Mouse (Mus musculus) cerebellum, postnatal 4 days (tissue): ENCODE results near the gene Scarf2.

ENCODE experiments used
- DNase-seq, 2 experiments: peaks; one replicate each; pipeline ENCODE4 v3.0.0; 2022; ENCODE audit warnings: low spot score in 2 of 2, mixed read lengths in 1 of 2

Scarf2 gene

GRCm38 (mm10) chr16:17796971-17797811, at the start of gene Scarf2:
Scarf2 (plus strand) TSS chr16:17797282.
- peak in 1 of 2 experiments; percentile 16 for DNase-seq

DNA sequence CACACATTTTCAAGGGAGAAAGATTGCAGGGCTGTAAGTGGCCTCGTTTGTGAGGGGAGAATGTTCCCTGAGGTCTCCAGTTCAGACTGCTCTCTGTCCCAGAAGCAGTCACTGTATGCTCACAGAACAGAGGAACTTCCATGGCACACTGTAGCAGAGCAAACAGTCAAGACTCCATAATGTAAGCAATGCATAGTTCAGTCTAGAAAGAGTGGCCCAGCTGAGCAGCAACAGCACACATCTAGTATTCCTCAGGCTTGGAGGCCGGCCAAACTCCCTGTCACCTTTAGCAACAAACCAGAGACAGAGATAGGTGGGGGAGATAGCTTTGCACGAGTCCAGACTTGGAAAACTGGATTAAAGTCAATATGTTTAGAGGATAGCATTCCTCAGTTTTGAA, 44.1 kb upstream of the Scarf2 start:
- DNase-seq: no peak

DNA sequence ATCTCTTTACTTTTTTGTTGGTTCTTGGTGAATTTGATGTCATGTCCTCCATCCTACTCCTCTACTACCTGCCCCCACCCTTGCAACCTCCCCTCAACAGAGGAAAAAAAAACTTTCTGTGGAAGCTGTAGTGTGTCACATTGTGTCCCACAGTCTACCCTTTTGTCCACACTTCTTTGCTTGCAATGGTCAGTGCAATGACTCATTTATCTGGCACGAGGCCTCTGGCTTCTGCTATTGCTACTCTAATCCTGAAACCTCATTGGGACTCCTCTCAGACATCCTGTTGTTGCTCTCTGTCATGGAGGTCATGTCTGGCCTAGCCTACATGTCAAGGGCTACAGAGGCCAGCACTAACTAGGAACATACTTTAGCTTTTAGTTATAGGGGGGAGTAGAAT, 43.4 kb upstream of the Scarf2 start:
- no peak for DNase-seq

- DNase-seq: no peak
These were observed 39.3 kb upstream of the Scarf2 start for GRCm38 (mm10) chr16:17757756-17758155.

DNA sequence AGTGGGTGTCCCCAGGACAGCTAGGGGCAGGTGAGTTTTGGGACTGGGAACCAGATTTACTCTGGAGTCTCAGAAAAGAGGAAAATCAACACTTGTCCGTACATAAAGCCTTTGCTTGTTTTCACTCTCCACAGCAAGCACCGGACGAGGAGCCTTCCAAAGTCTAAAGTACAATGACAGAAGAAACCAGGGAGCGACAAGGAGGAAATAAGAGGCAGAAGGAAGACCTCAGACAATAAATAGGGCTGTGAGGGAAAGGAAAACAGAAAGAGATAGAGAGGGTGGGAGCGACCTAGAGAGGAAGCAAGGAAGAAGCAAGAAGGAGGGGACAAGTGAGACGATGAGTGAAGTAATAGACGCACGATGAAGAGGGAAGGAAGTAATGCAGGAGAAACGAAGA, 38.2 kb upstream of the Scarf2 start:
- DNase-seq: no peak

GRCm38 (mm10) chr16:17759344-17759773, 37.7 kb upstream of the Scarf2 start, which contains the start of gene Klhl22:
Klhl22 (plus strand) TSS chr16:17759618.
- peak; percentile 86 to 92 for DNase-seq

DNA sequence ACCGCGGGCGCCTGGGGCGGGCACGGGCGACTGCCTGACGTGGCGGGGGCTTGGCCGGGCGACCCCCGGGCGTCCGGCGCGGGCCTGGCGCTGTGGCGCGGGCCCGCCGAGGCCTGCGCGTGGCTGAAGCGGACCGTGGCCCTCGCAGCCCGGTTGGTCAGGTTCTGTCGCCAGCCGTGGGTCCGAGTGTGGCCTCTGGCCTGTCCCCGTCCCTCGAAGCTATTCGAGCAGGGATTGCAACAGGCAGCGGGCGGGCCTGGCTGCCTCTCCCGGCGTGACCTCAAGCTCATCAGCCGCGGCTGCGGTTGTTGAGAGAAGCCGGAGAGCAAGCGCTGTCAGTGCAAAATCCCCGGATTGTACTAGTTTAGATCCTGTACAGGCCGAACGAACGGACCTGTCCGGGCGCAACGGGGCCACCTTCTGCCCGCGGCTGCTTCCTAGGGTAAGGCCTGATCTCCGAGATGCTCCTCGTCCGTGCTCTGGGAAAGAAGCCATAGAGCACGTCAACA, 37.2 kb upstream of the Scarf2 start:
- DNase-seq: peak in 1 of 2 experiments; percentile 47

- peak in 1 of 2 experiments; percentile 29 for DNase-seq
These were observed 36.4 kb upstream of the Scarf2 start for GRCm38 (mm10) chr16:17760657-17761056.

DNA sequence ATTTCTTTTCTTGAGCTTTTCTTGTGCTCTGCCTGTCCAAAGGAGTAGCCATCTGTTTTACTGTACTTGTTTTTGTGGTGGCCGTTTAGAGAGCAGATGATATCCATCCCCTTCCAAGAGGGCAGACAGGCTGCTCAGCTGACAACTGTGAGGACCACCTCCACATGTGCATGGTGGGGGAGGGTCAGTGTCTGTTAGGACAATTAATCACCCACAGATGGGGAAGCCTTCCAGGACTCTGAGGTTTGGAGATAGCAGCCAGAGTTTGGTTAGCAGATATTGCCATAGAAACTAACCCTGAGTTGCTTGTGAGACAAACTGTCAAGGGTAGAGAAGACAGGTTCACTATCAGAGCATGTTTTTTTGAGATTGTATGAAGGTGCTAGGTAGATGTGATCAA, 36.0 kb upstream of the Scarf2 start:
- DNase-seq: no peak

DNA sequence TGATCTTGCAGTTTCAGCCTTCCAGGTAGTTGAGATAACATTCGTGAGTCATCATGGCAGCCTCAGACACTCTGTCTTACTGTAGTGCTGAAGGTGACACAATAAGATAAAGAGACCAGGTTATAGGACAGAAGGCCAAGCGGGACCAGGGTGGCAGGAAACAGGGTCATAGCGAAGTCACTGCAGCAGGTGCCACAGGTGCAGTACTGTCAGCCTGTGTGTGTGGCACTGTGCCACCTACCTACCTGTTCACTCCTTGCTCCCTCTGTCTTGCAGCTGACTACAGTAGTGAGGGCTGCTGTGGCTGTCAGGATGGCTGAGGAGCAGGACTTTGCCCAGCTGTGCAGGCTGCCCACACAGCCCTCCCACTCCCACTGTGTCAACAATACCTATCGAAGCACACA, 33.0 kb upstream of the Scarf2 start:
- no peak for DNase-seq

DNA sequence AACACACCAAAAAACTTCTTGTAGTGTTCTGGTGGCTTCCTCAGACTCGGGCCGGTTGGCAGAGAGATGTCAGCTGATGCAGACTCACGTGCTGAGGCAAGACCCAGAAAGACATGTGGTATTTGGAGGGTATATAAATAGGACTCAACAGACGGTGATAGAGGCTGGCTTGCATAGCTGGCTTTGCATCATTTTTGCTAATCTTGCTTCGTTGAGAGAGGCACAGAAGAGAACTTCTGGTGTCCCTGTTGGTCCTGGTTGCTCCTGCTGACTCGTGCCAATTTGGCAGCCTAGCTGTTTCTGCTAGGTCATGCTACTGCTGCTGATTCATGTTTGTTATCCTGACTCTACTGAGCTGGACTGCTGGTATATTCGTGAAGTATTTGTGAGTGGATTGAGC, 28.2 kb upstream of the Scarf2 start:
- DNase-seq: no peak

- DNase-seq: no peak
These were observed 25.8 kb upstream of the Scarf2 start for GRCm38 (mm10) chr16:17771117-17771865.

GRCm38 (mm10) chr16:17776828-17777227, 20.3 kb upstream of the Scarf2 start:
- DNase-seq: peak in 1 of 2 experiments; percentile 41

DNA sequence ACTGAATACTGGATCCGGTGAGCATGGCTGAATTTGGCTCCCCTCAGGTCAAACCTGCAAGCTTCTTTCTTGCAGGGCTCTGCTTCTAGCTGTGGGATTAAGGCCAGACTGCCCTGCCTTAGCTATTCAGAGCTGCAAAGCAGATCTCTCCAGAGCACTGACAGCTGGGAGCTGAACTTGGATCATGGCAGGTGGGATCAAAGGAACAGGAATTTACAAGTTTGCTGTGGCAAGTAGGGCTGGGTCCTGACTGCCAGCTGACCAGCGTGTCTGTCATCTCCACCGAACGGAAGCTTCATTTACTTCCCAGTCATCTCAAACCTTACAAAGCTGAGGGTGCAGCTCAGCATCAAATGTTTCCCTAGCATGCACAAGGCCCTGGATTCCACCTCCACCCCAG, 18.9 kb upstream of the Scarf2 start:
- no peak for DNase-seq

DNA sequence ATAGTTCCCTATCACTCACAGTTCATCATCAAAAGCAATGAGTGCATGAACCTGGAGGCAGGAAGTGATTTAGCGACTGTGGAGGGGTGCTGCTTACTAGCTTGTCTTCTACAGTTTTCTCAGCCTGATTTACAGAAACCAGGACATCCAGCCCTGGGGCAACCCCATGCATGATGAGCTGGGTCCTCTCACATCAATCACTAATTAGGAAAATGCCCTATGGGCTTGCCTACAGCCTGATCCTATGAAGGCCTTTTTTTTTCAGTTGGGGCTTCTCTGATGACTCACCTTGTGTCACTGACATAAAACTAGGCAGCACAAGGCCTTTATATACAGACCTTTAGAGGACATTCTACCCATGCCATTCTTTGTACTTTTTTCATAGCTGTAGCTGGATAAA, 17.4 kb upstream of the Scarf2 start:
- DNase-seq: no peak

GRCm38 (mm10) chr16:17785337-17785736, 11.7 kb upstream of the Scarf2 start:
- no peak for DNase-seq

- no peak for DNase-seq
These were observed 4.4 kb upstream of the Scarf2 start for GRCm38 (mm10) chr16:17792728-17793127.

GRCm38 (mm10) chr16:17794047-17794446, 3.0 kb upstream of the Scarf2 start:
- no peak for DNase-seq

GRCm38 (mm10) chr16:17795643-17796042, 1.4 kb upstream of the Scarf2 start:
- DNase-seq: no peak

GRCm38 (mm10) chr16:17796519-17796918, 563 bp upstream of the Scarf2 start:
- DNase-seq: no peak

DNA sequence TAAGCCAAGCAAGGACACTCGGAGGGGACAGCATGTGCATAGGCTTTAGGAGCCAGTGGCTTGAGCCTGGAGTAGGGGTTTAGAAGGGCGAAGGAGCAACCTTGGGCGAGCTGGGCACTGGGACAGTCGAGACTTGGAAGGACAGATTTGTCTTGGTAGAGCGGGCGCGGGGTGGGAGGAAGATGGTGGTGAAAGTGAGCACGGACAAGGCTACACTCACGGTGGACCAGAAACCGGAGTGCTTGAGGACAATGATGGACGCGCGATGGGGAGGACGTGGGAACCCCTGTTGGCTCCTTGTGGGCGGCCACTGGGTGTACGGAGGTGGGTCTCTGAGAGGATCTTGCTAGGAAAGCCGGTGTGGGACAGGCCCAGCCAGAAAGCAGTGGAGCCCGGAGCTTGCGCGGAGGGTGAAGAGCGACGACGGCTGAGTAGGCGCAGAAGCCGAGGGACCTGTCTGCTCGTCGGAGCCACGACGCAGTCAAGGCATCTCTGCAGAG, 780 bp downstream of the Scarf2 start:
- peak in 1 of 2 experiments; percentile 15 for DNase-seq
